Mouse (Mus musculus) yolk sac, embryonic 10.5 days (tissue): ENCODE measurements around the gene Msh5.
"Not testable (repeated sequence)": the region's sequence is repeated elsewhere in the genome, so short reads cannot be mapped to it uniquely, and the experiment has no call there.

Source experiments
- DNase-seq: peaks from one replicate; pipeline ENCODE4 v3.0.0-alpha.2; 2017; ENCODE audit warnings: low spot score

Msh5 gene

DNA sequence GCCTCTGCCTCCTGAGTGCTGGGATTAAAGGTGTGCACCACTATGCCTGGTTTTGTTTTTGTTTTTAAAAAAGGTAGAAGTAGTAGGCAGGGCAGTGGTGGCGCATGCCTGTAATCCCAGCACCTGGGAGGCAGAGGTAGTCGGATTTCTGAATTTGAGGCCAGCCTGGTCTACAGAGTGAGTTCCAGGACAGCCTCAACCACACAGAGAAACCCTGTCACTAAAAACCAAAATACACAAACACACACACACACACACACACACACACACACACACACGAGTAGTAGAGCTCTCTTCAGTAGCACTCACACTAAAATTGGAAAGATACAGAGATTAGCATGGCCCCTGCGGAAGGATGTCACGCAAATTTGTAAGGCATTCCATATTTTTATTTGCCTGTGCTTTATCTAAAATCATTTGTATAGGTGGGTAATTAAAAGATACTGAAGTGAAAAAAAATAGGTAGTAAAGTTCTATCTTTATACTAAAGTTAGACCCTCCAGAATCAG is 2.4 kb upstream of the Msh5 start:
- no peak for DNase-seq

DNA sequence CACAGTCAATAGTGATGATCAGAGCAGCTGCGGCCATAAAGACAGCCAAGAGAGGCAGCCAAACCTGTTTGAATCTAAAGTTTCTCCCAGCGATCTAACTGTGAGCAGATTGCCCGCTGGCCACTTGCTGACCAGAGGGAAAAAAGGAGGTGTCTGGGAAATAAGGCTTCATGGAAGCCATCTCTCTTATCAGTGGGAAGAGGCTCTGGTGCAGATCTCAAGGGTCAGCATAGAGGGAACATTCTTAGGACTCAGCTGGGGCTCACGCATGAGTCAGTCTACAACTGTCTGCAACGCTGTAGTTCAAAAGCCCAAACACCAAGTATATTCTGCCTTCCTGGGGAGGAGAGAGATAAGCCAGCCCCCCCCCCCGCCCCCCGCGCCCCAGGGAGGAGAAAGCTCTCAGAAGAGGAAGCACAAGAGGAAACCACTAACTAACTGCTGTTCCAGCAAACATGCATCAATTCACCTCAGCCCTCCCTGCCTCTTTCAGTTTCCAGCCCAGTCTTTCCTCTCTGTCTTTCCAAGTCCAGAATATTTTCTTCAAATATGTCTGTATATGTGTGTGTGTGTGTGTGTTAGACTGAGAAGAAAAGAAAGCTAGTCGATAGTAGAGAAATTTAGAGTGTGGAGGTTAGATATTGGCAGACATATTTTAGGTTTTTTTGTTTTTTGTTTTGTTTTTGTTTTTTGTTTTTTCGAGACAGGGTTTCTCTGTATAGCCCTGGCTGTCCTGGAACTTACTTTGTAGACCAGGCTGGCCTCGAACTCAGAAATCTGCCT is 1.8 kb upstream of the Msh5 start:
- peak; percentile 86 for DNase-seq

DNA sequence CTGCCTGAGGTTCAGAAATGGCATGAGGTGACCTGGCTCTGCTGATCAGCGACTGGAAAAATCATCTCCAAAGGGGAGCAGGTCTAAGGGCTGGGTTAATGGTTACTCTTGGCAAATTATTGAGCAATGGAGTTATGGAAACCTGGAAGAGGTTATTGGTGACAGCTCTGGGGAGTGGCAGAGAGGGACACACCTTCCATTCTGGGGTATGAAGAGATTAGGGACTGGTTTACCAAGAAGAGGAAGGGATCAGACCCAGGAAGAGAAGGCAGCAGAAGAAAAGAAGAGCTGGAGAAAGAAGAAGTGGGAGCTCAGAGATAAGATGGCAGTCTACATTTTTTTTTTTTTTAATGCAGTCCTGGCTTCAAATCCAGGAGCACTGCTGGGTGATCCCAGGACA is 1.1 kb upstream of the Msh5 start:
- DNase-seq, result peak; percentile 82

DNA sequence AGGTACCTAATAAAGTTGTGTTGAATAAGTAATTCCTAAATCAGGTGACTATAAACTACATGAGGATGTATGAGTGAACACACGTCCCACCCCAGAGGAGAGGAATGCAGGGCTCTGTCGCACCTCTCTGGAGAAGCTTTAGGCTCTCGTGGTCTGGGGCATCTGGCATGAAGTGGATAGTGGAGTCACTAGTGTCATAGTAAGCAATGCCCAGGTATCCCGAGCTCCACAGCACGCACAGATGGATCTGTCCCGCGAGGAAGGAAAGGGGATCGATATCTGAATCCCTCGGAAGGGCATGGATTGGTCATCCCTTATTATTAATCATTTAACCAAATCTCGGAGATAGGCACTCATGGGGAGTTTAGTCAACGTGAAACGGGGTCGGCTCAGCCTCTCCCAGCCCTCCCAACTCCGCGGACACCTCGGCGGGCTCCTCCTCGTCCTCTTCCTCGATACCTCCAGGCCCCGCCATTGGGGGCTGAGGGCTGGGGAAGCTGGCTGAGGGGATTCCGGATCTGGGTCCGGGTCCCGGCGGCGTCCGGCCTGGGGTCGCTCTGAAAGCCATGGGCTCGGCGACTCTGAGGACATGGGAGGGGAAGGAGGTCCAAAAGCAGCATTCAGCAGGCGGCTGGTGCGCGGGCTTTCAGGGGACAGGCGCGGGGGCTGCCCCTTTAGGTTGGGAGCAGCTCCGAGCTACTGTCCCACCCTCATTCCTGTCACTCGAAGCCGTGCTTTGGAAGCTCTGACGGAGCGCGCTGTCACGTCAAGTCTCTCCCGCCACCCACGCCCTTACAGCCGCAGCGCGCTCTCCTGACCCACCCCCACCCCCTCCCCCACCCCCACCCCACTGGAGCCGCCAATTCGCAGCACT is 501 bp downstream of the Msh5 start:
- DNase-seq, result peak; percentile 31

DNA sequence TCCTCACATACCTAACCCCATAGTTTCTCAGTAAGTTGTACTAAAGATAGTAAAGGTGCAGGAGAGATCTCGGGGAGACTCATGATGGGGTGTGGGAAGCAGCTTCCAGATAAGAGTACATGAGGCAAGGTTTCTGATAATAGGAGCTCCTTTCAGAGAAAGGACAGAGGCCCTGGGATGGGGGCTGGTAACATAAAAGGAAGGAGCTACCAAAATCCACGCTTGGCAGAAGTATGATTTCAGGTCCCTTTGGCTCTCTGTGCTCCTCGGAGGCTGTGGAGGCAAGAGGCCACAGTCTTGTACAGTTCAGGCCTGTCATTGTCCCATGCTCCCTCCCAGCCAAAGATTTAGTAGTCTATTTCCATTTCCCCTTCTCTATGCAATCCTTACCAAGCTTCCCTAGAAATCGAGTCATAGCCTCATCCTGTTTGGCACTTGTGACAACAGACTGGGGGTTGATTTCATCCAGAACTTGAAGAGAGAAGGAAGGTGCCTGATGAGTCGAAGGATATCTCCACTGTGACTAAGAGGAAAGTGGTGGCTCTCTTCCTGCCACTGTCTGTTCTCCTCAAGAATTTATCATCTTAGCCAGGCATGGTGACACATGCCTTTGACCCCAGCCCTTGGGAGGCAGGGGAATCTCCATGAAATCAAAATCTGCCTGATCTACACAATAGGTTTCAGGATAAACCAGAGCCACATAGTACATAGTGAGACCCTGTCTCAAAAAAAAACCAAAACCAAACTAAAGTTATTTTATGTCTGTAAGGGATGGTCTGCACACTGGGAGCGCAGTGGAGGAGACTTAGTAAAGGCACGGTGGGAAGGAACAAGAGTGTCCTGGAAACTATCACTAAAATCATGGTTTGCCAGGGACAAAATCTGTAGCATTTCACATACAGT is 1.4 kb downstream of the Msh5 start:
- no peak for DNase-seq

DNA sequence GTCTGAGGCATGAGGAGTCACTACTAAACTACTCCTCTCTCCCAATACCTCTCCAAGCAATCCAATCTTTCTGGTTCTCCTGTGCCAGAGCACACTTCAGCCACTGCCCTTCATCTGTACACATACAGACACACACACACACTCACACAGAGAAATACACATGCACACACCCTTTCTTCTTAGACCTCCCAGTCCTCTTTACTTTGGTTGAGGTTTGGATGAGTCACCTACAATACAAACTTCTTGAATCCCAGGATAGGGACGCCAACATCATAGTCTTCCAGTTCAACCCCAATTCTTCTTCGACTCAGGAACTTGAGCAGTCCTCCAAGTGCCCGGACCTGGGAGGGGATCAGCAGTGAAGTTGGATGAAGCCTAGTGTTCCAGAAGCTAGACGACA is 2.8 kb downstream of the Msh5 start:
- no peak for DNase-seq

DNA sequence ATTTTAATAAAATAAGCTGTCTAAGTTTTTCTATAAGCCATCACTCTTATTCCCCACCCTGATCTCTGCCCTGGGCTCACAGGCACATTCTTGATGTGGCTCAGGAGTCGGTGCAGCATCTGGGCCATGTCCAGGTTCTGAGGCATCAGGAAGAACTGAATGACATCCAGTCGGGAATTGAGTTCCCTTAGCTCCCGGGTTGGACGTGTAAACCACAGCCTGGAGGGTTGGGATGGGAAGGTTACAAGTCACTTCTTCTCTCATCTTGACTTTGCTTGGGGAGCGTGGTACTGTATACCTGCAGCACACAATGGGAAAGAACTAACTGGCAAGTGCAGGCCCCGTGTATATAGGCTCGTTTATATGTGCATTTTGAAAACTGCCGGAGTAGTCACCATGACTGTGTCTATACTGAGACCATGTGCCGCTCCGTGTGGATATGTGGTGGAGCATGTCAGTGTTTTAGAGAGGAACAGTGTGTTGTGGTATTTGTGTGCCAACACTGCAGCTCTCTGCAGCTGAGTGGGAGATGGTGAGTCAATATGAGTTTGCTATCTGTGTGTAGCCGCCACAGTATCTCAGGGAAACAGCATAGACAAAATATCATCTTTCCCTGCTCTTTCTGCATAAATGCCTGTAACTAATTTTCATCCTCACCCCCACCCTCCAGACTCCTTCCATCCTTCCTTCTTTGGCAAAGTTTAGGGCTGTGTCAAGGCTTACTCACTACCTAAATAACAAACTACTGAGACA is 7.2 kb downstream of the Msh5 start:
- no peak for DNase-seq

DNA sequence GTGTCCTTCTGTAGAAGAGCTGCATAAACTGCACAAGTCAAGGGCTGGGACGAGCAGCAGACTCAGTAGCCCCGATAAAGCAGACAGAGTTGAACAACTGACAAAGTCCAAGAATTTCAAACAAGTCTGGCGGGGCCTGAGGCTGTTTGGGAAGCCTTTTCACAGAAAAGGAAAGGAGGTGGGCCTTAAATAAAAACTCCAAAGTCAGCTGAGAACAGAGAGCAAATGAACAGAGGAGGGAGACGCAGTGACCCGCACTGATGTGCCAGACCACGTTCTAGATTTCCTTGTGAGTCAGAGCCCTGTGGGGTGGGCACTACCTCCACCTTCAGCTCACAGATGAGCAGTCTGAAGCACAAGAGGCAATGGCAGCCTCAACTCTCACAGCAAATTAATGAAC is 11.6 kb downstream of the Msh5 start:
- peak; percentile 73 for DNase-seq

DNA sequence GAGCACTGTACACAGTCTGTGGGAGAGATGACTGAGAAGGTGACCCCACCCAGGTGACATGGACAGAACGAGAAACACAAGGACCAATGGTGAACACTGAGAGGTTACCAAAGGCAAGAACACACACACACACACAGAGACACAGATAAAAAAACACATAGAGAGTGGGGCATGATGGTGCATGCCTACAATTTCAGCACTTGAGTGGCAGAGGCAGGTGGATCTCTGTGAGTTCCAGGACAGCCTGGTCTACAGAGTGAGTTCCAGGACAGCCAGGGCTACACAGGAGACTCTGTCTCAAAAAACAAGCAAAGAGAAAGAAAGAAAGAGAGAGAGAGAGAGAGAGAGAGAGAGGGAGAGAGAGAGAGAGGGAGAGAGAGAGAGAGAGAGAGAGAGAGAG is 12.8 kb downstream of the Msh5 start:
- DNase-seq, result not testable (repeated sequence)

DNA sequence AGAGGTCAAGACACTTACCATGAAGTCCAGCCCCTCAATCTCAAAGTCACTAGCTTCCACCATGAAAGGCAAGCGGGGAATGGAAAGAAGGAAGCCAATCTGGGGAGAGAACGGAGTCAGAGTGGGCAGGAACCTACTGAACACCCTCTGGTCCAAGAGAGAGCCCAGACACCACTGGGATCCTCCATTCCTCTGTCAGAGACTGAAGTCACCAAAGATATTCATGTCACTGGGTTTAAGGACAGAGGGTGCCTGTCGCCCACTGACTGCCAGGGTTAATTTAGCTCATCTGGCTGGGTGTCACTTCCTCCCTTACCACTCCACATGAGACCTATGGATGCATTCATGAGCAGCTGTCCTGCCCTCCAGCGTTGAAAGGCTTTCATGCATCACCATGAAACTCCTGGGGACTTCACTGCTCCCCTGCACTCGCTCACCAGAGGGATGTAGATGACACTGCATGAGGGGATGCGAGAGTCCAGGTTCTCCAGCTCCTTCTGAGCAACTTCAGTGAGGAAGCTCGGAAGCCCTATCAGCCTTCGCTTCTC is 14.1 kb downstream of the Msh5 start:
- no peak for DNase-seq

DNA sequence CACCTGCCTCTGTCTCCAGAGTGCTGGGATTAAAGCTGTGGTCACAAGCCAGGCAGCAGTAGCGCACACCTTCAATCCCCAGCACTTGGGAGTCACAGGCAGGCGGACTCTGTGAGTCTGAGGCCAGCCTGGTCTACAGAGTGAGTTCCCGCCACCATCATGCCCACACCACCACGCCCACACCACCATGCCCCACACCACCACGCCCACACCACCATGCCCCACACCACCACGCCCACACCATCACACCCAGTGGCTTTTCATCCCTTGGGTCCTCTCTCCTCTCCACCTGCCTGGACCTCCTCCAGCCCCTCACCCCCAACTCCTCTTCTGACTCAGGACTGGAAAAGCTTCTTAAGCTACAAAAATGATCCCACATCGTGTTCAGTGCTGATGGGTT is 14.7 kb downstream of the Msh5 start:
- no peak for DNase-seq

DNA sequence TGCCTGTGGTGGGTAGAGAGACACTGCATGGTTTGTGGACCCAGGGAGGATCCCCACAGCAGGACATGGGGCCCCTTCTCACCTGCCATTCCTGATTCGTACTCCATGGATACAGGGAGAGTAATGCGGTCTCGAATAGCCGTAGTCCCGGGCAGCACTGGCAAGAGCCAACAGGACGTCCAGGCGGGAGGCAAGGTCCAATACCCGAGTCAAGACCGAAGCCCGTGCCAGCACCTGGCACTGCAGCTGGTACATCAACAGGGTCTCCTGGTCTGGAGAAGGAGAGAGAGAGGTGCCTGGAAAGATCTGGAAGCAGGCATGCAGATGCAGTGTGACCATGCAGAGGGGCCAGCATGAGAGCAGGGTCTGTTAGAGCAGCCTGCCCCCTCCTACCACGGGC is 15.3 kb downstream of the Msh5 start:
- DNase-seq, result no peak

DNA sequence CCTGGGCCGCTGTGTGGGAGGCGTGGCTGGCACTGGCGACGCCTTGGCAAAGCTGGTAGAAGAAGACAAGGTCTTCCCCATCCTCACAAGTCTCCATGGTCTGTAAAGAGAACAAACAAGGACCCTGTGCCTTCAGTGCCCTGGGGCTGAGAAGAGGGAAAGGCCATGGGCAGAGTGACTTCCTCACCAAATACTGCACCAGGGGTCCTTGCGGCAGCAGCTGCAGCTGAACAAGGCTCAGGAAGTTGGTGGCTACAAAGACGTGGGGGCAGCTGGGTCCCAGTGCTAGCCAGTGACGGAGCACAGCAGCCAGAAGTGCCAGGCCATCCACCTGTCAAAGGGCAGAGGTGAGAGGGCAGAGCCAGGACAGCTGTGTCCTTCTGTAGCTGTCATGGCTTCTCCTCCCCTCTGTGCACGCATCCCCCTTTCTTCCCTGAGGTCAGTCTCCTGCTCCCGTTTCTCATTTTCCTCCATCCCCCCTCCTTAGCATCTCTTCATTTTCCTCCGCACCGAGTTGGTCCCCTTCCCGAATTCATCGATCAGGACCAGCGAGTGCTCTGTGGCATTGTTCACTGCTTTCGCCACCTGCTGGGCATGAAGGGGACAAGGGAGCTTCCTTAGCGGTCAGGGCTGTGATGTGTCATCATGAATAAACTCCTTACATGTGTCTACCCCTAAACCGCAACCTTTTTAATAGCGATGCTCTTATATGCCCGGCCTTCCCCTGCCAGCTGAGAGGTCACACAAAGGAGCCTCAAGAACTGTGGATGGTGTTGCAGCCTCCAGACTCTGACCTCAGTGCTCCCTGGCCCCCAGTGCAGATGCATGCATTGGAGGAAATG is 16.6 kb downstream of the Msh5 start:
- no peak for DNase-seq

DNA sequence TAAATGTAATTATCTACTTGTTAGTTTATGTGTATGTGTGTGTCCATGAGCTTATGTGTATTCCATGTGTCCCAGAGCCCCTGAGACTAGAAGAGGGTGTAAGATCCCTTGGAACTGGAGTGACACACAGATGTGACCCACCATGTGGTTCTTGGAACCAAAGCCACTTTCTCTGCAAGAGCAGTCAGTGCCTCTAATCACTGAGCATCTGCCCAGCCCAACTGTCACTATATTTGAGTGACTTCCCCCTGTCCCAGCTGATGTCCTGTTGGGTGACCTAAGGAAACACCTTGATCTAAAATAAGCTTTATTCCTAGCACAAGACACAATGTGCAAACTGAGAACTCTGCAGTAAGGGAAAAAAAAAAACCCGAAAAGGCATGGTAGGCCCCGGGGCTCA is 18.2 kb downstream of the Msh5 start:
- DNase-seq, result no peak

DNA sequence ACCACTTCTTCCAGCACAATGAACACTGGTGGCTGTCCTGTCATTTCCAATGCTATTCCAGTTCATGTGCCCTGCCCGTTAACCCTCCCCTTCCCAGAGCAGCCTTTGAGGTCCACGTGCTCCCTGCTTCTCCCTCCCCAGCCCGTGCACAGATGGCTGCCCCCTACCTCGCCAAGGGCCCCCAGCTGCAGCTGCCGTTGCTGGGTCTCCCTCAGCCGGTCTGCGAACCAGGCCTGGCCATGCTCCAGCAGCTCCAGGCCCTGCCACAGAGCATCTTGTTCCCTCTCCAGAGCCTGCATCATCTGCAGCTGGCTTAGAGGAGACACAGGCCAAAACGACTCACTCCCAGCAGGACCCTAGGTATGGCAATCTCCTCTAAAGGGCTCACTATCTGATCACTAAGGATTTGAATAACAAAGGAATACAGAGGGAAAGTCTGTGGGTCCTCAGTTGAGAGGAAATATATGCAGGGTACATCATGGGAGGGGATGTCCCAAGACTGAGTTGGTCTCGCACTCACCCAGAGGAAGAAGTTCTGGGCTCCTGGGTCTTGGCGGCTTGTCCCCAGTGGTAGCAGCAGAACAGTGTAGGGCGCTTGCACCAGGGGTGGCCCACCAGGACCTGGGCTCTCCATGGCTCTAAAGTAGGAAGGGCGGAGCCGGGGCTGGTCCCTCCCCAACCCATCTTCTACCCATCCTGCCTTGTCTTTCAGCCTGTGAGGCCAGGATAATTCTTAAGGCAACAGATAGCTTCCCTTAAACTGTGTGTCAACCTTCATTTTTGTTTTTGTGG is 19.1 kb downstream of the Msh5 start, which contains the start of gene Sapcd1:
Sapcd1 (minus strand) TSS at position 740 of the 792 bp plus-strand sequence.
- DNase-seq, result no peak

DNA sequence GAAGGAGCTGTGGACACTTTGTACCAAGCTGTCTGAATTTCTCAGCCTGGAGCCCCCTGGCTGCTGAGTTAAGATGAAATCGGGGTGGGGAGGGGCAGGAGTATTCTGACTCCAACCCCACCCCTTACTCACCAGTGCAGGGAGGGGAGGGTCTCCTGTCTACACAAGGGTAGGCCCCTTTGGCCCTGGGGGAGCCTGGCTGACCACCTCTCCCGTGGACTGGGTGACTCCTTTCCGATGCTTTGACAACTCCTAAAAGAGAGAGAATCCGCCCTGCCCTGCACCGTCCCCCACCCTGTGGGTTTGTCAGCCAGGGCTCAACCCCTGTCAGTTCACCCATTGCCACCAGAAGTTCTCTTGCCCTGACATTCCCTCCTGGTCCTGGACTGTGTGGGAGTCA is 20.3 kb downstream of the Msh5 start:
- no peak for DNase-seq

DNA sequence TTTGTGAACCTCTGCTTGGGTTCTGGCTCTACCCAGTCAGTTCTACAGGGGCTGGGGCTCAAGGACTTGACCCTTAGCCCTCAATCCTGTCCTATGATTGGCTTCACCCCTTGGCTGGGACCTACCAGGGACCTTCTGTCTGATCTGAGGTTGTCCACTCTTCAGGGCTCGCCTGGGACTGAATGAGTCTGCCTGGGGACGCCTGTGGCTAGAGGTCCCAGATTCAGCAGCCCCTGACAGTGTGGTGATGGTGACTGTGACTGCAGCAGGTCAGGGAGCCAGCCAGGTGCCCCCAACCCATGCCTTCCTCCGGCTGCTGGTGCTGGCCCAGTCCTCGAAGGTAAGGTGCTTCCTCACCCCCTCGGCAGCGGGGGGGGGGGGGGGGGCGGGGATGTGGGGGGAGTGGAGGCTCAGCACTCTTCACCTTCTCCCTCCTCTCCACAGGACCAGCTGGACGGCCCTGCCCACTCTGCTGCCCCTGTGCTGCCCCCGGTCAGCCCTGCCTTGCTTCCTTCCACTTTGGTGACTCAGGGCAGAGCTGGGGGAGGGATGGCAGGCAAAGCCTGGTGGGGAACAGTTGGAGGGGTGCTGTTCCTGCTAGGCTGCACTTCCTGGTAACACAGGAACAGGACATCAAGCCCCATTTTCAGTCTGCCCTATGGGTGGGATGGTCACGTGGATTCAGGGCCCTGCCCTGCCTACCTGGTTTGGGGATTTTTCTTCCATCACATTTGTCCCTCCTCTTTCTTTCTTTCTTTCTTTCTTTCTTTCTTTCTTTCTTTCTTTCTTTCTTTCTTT is 21.7 kb downstream of the Msh5 start:
- DNase-seq, result no peak

DNA sequence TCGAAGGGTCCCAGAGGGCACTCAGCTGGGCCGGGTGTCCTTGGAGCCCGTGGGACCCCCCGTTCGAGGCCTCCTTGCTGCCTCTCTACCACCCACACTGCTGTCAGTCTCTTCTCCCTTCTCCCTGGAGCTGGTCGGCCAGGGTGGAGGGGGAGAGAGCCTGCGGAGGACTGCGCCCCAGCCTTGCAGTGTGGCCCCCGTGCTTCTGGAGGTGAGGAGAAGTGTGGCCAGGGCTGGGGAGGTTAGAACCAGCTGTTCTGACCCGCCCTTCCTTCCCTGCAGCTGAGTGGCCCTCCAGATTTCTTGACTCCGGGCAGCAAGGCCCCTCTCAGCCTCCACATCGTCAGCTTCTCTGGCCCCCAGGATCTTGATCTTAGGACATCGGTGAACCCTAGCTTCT is 22.3 kb downstream of the Msh5 start:
- no peak for DNase-seq
